Mouse (Mus musculus) cortical plate, adult 2 months (tissue): ENCODE measurements at regions not wholly inside any gene's neighbourhood (a gene's known extent, or its start where the extent isn't known, plus 50 kb on each side); places are given as distances from the start of the nearest gene placed in this dataset.

Source experiments
- CTCF ChIP-seq: fragments of 200-500 bp; IDR thresholded peaks from 2 replicates; pipeline ENCODE4 v1.5.1; 2011; ENCODE audit warnings: mild to moderate bottlenecking, control low read depth, low read length; ENCODE audit not compliant: insufficient read depth; ENCODE audit errors: extremely low read depth
- POLR2A ChIP-seq: fragments of 200-500 bp; IDR thresholded peaks from 2 replicates; pipeline ENCODE4 v1.6.1; 2011; ENCODE audit warnings: mild to moderate bottlenecking, low read length, control low read depth; ENCODE audit not compliant: insufficient read depth; ENCODE audit errors: extremely low read depth

DNA sequence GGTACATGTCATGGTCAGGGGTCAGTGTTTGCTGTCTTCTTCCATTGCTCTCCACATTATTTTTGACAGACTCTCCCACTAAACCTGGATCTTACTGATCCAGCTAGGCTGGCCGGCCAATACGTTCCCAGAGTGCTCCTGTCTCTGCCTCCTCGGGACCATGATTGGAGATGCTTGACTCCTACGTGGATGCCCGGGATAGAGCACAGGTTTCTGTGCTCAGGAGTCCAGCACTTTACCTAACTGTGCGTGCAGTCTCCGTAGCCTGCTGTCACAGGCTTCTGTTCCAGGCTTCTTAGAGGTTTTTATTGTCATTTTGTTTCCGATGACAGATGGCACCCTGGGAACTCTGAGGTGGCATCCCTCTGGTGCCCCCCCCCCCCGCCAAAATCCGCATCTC is 232.4 kb downstream of the Maf start:
- TF ChIP-seq POLR2A, result no peak
- TF ChIP-seq CTCF, result no peak
